Mouse (Mus musculus): ENCODE results near the gene Plppr3.
A peak's percentile ranks its signal among the peaks of the same experiment; 100 is the strongest.

Plppr3 gene

DNA sequence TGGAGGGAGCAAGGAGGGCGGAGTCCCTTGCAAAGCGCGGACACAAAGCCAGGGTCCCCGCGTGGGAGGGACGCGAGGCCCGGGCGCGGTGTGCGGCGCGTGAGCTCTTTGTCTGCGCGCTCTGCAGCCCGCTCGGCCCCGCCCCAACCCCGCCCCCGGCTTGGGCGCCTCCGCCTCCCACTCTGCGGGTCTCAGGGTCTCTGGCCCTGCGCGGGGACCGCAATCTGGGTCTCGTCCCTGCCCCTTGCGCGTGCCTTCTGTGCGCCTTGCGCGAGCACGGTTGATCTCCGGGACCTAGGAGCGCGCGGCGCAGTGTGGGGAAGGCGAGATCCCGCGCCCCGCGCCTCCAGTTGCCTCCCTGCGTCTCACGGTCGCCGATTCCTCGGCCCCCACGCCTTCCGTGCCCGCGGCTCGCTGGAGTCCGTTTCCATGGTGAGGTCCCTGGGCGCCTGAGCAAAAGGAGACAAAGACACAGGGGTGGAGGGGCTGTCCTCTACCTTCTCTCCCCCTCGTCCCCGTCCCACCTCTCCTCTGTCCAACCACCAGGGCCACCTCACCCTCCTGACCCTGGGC lies at the start of gene Plppr3, which contains the start of gene Prtn3:
Gene Plppr3, minus strand, starts transcription at position 345 of the 573 bp plus-strand sequence.
Gene Prtn3, plus strand, starts transcription at position 187 of the 573 bp plus-strand sequence.
- DNase-seq (ENCODE audit: low spot score in 2 of 2), result peak; percentile 51 to 77

DNA sequence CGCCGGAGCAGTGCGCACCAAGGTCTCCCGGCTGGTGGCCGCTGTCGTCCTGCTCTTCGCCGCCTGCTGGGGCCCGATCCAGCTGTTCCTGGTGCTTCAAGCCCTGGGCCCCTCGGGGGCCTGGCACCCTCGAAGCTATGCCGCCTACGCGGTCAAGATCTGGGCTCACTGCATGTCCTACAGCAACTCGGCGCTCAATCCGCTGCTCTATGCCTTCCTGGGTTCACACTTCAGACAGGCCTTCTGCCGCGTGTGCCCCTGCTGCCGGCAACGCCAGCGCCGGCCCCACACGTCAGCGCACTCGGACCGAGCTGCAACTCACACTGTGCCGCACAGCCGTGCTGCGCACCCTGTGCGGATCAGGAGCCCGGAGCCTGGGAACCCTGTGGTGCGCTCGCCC lies 47.1 kb upstream of the Plppr3 start:
- no peak for DNase-seq (ENCODE audit: low spot score in 2 of 2)

DNA sequence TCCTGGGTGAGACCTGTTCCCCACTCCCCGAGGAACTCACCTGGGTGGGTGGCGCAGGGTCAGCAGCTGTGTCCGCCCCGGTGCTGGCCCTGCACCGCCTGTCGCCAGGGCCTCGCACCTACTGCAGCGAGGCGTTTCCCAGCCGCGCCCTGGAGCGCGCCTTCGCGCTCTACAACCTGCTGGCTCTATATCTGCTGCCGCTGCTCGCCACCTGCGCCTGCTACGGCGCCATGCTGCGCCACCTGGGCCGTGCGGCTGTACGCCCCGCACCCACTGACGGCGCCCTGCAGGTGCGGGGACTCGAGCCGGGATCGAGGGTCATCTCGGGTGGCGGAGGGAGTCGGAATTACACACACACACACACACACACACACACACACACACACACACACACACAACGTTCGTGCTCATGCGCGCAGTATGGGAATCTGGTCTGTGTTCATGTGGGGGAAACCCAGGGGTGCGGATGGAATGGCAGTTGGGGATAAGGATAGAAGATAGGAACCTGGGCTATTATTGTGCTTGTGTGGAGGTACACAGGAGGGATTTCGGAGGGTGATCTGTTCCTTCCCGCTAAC lies 46.6 kb upstream of the Plppr3 start, which contains the start of gene R3hdm4:
Gene R3hdm4, minus strand, starts transcription at position 251 of the 578 bp plus-strand sequence.
- DNase-seq (ENCODE audit: low spot score in 2 of 2), result no peak

DNA sequence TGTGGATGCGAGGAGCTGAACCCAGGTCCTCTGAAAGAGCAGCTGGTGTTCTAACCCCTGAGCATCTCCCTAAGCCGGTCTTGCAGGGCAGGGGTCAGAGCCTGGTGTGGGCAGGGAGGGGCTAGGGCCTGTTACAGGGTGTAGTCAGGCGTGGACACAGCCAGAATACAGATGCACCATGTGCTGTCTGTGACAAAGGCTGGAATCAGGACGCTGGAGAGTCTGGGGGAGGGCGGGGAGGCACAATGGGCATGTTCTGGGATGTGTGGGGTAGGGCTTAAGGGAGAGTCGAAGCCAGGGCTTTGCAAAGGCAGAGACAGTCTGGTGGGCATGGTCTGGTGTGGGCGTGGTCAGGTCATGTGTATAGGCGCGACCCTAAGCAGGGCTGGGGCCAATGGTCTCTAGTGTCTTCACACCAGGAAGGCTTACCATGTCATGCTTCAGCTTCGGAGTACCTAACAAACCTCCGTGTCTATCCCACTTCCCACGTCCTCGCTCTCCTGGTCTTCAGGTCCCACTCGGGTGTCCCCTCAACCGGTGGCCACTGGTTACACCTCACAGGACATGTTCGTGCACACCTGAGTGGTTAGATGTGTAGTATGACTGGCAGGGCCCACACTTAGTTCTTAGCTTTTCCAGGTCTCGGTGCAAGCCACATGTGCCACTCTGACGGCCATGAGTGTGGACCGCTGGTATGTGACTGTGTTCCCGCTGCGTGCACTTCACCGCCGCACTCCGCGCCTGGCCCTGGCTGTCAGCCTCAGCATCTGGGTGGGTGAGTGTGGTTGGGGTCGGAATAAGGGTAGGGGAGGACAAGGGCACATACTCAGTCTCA lies 45.8 kb upstream of the Plppr3 start:
- DNase-seq (ENCODE audit: low spot score in 2 of 2), result no peak

DNA sequence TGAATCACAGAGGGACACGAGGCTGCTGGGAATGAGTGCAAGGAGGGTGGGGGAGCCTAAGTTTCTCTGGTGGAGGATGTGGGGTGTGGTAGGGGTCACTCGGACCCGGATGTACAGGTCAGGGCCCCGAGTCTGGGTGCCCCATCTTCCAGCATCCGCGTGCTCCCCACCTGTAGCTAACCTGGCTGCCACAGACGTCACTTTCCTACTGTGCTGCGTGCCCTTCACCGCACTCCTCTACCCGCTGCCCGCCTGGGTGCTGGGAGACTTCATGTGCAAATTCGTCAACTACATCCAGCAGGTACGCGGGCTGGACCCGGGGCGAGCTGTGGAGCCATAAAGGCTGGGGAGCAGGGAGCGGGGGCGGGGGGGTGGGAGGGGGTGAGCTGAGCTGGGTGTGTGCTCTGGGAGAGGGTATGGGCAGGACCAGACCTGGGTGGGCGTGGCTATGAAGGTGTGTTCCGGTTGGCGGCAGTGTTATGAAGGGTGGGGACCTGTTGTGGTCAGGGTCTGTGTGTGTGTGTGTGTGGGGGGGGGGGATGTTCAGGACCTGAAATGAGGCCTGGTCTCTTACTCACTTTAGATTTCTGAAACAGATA lies 44.9 kb upstream of the Plppr3 start:
- no peak for DNase-seq (ENCODE audit: low spot score in 2 of 2)

DNA sequence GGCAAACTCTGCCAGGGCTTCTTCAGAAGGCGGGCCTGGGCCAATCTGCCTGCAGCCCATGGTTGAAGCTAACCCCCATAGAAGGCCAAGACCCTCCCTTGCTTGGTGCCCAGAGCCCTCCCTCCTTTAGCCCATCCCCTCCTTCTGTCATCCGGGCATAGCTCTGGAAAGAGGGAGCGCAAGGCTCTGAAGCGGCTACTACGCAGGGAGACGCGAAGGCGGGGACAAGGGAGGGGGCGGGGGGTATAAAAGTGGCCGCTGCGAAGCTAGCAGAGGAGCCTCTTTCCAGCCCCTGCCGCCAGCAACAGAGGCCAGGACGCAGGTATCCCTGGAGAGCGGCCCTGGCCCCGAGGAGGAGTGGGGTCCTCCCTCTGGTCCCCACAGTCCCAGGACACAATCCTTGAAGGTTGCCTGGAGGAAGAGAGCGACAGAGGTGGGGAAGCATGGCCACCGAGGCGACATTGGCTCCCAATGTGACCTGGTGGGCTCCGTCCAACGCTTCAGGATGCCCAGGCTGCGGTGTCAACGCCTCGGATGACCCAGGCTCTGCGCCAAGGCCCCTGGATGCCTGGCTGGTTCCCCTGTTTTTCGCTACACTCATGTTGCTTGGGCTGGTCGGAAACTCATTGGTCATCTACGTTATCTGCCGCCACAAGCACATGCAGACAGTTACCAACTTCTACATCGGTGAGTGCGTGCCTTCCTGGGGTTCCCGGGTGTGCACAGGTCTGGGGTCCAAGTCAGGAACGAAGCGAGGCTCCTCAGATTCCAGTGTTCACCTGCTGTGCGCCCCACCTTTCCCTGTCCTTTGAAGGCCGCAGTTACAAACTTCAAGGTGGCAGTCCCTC lies 44.0 kb upstream of the Plppr3 start:
- DNase-seq (ENCODE audit: low spot score in 2 of 2), result no peak

DNA sequence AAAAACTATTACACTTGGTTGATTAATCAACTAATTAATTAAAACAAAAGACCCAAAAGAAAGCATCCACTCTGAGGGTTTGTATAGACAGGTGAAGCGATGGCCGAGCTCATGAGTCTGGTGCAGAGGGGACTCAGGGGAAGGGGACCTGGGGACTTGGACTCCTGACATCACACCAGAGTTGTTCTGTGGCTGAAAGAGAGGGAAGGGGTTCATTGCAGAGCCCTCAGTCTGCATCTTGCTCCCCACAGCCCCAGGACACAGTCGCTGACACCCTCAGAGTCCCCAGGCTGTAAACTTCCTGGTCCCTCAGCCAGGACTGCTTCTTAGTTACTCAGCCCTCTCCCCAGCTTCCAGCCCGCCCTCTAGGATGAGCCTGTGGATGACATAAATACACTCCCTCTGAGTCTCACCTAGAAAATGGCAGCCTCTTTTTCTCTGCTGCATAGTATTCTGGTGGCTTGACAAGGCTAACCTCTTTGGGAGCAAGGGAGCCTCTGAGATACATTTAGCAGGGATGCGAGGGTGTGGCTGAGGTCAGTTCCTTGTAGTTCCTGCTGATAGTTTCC lies 43.2 kb upstream of the Plppr3 start:
- DNase-seq (ENCODE audit: low spot score in 2 of 2), result no peak

DNA sequence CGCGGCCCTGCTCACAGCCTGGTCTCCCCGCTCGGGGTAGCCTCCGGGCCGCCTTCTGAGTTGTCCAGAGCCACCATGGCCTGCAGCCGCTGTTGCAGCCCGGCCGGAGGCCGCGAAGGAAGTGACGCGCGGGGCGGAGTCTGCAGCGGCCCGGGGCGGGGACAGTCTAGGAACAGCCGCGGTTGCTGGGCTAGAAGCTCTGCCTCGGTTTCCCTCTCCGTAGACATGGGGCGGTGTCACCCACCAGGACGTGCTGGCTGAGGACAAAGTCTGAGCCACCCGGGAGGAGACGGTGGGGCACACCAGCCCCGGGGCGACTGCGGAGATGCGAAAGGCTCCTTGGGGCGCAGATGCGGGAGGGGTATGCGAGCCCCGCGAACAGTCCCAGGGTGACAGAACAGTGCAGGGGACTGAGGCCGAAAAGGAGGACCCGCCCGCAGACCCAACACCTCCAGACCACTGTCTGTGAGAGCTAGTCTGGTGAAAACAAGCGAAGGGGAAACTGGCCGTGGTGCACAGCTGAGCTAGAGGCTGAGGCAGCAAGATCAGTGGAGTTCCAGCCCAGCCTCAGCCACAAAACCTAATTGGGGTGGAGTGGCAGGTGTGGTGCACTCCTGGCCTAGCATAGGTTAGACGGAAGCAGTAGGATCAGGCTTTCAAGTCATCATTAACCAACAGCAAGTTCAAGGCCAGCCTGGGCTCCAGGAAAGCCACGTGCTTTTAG lies 42.5 kb upstream of the Plppr3 start, which contains the start of gene Kiss1r:
Gene Kiss1r, plus strand, starts transcription at position 164 of the 724 bp plus-strand sequence.
- DNase-seq (ENCODE audit: low spot score in 2 of 2), result peak; percentile 71 to 80

DNA sequence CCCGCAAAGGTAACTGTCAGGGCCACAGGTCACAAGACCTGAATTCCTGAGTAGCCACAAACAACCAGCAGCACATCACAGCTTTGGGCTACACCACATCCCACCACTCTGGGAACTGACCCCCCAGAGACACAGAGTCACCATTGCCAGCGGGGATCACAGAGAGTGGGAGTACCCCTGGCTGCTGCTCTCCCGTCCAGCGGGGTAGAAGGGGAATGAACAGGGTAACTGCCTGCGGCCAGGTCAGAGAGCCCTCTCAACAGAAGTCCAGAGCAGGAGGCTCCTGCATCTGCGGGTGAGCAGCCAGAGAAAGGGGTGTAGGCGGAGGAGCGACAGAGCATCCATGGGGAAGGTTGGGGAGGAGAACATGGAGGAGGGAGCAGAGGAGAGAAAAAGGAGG lies 41.6 kb upstream of the Plppr3 start:
- no peak for DNase-seq (ENCODE audit: low spot score in 2 of 2)

DNA sequence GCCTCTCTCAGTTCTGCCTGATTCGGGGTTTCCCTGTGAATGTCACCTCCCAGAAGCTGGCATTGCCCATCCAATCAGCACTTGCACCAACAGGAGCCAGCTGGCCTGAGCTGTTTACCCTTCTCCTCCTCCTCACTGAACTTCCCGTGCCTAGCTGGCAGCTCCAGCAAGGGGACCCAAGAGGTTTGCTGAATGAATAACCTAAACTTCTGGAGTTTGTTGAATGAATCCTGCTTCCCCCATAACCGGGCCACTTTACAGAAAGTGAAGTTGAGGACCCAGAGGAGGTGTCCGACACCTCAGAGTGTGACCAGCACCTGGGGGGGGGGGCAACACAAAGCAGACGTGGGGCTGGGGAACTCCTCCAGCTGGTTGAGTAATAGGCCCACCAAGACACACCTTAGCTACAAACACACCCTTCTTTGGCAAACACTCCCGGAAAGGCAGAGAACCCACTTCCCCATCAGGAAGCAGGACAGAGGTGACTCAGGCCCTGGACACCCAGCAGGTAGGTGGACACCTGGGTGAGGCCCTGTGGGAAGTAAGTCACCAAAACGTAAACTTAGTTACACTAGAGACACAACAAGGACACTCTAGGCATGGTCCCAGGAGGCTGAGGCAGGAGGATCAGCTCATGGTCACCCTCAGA lies 40.6 kb upstream of the Plppr3 start:
- DNase-seq (ENCODE audit: low spot score in 2 of 2), result no peak

DNA sequence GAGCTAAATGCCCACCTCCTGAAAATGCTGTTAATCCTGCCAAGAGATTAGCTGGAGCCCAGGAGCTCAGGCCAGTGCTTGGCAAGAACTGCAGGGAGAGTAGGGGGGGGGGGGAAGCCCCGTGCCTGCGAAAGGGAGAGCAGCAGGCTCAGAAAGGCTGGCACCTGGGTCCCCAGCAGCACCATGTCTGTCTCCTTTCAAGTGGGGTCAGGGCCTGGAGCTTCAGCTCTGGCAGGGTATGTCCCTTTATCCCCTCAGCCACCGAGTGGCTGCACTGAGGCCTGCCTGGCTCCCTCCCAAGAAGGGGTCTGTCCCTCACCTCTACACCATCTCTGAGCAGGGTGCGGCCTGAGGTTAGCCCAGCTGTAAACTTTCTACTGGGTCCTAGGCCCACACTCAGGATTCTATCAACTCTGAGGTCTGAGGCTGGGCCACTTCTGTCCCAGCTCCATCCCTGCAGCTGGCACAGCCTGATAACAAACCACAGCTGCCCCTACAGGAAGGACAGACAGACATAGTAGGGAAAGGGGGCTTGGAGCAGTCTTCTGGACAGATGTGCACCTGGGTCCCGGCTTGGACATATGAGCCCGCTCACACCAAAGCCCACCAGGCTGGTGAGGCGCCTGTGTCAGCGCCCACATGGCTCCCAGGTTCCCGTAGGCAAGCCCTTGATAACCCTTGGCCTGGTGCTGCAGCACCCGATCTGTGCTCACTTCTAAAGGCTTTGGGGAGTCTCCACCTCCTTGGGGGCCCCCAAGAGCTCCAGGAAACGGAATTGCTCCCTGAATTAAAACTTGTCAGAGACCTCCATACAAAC lies 39.9 kb upstream of the Plppr3 start:
- no peak for DNase-seq (ENCODE audit: low spot score in 2 of 2)

DNA sequence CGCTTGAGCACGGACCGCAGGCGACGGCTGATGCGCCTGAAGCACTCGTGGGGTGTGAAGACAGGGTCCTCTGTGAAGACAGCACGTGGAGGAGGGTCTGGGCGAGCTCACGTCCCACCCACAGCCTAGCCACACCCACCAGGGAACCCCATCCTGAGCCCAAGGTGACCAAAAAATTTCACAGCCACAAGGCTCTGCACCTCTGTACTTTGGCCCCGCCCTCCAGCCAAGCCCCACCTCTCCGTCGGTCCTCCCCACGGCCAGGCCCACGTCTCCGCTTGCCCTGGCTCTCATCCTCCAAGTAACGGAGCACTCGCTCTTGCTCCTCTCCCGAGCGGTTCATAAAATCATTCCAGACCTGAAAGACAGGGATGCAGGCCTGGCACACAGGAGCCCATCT lies 38.0 kb upstream of the Plppr3 start:
- DNase-seq (ENCODE audit: low spot score in 2 of 2), result no peak

DNA sequence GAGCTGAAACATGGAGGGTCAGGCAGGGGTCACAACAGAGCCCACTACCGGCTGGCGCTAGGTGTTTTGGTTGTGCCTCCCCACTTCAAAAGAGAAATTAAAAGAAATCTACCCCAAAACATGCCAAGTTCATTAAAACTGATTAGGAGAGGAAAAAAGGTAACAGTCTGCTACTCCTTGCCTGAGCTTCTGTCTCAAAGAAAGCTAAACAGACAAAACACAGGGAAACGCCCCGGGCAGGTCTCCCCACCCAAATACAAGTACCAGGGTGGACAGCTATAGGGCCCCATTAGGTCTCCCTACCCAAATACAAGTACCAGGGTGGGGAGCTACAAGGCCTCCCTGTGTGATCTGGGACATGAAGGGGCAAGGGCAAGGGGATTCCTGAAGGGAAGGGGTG lies 36.1 kb upstream of the Plppr3 start, which contains the start of gene Gm26602:
Gene Gm26602, plus strand, starts transcription at position 301 of the 400 bp plus-strand sequence.
- no peak for DNase-seq (ENCODE audit: low spot score in 2 of 2)

DNA sequence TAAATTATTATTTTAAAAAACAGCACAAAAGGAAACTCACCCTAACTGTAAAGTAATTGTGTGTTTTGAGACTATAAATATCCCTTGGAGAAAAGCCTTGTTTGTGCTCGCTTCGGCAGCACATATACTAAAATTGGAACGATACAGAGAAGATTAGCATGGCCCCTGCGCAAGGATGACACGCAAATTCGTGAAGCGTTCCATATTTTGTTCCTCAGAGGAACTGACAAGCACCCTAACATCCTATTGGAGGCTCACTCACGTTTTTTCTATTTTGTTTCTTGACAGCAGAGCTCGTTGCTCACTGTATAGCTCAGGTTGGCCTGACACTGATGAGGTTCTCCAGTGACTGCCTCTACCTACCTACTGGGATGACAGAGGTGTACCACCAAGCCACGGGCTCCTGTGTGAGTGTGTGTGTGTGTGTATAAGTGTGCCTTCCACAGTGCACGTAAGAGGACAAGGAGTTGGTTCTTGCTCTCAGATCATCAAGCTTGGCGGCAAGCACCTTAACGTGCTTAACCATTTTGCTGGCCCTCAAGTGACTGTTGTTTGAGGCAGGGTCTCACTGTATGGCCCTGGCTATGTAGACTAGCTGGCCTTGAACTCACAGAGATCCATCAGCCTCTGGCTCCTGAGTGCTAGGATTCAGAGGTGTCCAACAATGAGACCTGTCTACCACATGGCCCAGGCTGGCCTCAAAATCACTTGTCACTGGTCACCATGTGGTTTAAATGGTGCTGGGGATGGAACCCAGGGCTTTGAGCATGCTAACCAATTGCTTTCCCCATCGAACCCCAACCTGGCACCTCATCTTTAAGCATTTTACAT lies 34.9 kb upstream of the Plppr3 start:
- no peak for DNase-seq (ENCODE audit: low spot score in 2 of 2)

DNA sequence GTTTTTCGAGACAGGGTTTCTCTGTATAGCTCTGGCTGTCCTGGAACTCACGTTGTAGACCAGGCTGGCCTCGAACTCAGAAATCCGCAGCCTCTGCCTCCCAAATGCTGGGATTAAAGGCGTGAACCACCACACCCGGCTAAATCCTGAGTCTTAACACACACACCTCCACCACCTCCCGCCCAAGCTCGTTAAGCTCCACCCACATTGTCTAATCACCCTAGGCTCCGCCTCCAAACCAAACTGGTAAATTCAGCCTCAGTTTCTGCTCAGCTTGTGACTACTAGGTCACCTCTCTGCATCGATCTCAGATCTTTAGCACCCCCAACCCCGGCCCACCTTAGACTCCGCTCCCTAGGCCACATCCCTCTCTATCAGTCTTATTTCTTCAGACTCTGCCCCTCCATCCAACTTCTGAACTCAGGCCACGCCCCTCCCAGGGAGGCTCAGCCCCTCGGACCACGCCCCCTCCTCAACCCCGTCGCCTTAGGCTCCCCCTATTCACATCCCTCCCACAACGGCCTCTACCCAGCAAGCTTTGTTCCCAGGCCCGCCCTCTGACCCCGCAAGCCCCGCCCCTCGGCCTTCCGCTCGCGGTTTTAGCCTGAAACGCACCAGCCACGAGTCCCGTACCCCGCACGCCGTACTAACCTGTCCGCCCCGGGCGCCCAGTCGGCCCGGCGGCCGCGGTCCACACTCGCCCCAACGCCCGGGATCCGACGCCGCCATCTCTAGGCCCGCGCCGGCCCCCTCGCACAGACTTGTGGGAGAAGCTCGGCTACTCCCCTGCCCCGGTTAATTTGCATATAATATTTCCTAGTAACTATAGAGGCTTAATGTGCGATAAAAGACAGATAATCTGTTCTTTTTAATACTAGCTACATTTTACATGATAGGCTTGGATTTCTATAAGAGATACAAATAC lies 34.0 kb upstream of the Plppr3 start, which contains the start of gene Med16:
Gene Med16, minus strand, starts transcription at position 757 of the 925 bp plus-strand sequence.
- DNase-seq (ENCODE audit: low spot score in 2 of 2), result peak; percentile 81 to 90

DNA sequence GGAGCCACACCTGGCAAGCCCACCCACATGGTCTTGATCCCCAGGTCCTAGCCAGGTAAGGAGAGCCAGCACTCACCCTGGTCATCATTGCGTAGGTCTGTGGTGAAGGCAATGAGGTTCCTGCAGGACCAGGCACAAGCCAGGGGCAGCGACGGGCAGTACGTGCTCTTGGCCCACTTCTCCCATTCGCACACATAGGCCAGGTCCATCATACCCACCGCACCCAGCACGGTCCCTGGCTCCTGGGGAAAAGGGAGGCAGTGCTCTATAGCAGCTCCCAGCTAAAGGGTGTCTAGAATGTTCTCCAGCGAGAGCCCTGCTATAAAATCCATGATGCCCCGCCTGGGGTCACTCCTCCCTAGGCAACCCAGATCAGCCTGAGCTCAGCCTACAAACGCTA lies 33.0 kb upstream of the Plppr3 start:
- no peak for DNase-seq (ENCODE audit: low spot score in 2 of 2)

DNA sequence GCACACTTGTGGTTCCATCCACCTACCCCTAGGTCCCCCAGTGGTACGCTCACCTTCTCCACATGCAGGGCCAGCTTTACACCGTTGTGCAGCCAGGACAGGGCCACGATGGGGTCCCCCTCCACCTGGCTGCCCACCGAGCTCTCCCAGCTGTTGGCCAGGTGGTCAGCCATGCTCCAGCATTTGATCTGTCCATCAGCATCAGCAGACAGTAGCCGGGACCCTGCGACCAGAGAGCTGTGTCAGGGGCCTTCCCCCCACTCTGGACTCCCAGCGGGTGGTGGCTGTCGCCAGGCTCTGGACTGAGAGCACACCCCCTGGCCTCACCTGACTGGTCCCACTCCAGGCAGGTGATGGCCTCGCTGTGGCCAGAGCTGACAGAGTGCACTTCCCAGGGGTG lies 32.3 kb upstream of the Plppr3 start:
- no peak for DNase-seq (ENCODE audit: low spot score in 2 of 2)
